Mouse (Mus musculus): Measurements from ENCODE around the gene Eya3.
"Not testable (repeated sequence)": the region's sequence is repeated elsewhere in the genome, so short reads cannot be mapped to it uniquely, and the experiment has no call there.

Gene Eya3

DNA sequence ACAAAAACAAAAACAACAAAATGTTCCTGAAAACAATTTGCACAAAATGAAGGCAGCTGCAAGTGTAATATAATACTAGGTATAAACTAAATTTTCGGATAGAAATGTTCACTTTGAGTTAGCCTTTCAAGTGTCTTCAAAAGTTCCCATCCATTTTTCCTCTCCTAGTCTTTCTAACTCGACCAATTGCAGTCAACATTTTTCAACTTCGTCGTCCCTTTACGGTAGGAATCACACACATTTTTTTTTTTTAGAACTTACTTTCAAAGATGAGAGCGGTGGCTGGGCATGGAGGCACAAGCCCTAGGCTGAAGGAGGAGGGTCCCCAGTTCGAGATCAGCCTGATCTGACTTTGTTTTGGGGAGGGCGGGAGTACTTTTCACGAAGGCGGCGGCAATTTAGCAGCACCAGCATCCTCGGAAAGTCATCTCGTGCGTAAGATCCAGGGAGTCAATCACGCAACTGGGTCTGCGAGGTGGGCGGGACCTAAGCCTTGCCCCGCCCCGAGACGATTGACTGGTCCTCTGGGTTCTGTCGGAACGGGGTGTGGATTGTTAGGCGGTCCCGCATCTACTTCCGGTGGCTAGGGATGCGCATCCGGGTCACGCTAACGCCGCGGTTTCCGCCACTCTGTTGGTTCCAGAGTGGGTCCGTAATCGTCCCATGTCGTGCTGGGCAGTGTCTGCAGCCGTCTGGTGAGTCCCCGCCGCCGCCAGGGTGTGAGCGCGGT lies at the start of gene Eya3:
TSS of gene Eya3 (plus strand) at position 527 of the 730 bp plus-strand sequence.
- DNase-seq (ENCODE audit: low spot score), result peak; percentile 96

DNA sequence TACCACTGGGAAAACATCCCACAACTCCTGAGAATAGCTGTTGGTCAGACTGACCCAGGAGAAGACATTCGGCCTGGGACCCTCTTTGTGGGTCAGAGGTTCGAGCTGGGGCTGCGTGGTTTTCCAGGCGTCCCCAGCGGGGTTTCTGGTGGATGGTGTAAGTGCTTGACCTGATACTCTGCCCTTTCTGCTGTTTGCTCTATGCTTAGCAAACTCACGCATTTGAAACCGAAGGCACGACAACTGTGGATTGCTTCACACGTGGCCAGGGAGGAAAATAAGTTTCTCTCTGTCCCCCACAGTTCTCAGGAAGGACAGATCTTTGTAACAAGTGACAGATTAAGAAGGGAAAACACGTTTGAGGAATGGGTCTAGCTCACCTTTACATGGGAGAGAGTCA lies 48.1 kb upstream of the Eya3 start:
- no peak for DNase-seq (ENCODE audit: low spot score)

DNA sequence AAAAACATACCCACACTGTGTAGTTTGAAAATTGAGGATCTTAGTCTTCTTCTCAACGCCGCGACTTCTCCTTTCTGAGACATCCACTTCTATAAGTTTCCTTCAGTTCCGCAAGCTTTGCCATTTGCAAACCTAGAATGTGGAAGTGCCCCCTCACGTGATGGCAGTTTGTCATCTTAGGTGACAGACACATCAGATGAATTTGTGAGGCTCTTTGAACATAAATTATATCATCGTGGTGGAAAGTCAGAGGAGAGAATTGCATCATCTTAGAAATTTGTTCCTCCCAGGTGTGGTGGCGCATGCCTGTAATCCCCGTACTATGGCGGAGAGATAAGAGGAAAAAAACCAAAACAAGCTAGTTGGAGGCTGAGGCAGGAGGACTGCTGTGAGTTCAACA lies 45.8 kb upstream of the Eya3 start:
- DNase-seq (ENCODE audit: low spot score), result no peak

DNA sequence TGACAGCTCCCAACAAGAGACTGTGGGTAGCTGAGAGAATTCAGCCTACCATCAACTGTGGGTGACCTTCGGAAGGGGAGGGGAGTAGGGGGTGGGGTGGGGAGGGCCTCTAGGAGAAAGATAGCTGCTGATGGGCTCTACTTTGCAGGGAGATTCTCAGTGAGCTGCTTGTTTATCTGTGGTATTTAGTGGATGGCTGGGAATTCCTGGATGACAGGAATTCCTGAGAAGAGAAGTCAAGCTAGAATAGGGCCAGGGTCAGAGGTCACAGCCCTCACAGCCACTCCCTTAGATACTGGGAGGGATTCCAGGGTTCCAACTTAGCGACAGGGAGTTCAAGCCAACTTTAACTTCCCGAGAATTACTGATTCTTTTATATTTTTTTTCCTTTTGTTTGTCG lies 44.6 kb upstream of the Eya3 start:
- DNase-seq (ENCODE audit: low spot score), result no peak

DNA sequence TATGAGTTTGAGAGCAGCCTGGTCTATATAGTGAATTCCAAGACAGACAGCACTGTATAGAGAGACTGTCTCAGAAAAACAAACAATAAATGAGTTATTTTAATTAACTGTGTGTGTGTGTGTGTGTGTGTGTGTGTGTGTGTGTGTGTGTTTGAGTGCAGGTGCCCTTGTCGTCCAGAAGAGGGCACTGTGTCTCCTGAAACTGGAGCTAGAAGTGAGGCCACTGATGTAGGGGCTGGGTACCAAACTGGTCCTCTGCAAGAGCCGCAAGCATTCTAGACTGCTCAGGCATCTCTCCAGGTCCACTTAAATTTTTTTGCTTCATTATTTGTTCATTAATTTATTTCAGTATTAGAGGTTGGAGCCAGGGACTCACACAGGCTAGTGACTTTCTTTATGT lies 39.9 kb upstream of the Eya3 start:
- DNase-seq (ENCODE audit: low spot score), result no peak

DNA sequence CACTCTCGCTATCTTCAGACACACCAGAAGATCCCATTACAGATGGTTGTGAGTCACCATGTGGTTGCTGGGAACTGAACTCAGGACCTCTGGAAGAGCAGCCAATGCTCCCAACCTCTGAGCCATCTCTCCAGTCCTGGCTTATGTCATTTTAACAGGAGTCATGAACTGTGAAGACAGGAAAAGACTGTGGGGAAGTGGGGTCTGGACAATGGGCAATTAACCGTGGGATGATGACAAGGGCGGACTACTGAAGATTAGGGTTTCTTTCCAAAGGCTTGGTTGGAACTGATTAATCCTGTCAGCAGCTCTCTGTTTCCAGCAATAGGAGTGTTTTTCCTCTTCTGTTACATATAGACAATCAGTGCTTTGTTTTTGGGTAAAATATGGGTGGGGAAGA lies 39.0 kb upstream of the Eya3 start:
- DNase-seq (ENCODE audit: low spot score), result no peak

DNA sequence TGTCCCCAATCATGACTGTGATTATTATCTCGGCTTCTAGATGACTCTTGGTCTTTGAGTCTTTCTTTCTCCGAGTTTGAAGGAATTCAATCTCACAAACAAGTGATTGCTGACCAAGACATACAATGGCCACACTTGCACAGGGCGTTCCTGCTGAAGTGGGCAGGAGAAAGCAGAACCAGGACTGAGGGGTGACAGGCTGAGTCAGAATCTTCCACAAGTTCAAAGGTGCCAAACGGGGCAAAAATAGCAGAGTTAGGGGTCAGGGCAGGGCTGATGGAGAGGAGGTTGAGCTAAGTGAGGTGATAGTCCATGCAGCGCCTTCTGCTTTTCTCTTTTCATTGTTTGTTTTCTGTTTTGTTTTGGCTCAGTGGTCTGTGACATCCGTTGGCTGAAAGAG lies 38.3 kb upstream of the Eya3 start:
- DNase-seq (ENCODE audit: low spot score), result no peak

DNA sequence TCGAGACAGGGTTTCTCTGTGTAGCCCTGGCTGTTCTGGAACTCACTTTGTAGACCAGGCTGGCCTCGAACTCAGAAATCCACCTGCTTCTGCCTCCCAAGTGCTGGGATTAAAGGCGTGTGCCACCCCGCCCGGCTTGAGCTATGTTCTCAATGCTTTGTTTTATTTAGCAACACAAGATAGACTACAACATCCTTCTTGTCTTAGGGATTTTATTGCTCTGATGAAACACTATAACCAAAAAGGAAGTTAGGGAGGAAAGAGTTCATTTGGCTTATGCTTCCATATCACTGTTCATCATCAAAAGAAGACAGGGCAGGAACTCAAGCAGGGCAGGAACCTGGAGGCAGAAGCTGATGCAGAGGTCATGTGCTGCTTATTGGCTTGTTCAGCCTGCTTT lies 37.5 kb upstream of the Eya3 start:
- DNase-seq (ENCODE audit: low spot score), result not testable (repeated sequence)

DNA sequence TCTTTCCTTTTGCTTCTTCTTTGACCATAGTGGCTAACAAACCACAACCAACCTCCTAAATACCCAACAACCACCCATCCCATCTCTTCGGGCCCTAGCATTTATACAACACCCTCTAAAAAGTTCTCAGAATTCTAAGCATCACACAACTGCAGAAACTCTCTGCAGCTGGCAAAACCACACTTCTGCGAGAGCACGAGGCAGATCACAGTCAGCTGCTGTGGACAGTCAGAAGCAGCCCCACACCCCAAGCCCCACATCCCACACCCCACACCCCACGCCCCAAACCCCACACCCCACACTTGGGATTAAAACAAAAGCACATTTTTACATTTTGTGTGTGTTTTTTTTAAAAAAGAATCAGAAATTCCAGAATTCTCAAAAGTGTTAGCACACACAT lies 35.3 kb upstream of the Eya3 start:
- DNase-seq (ENCODE audit: low spot score), result no peak

DNA sequence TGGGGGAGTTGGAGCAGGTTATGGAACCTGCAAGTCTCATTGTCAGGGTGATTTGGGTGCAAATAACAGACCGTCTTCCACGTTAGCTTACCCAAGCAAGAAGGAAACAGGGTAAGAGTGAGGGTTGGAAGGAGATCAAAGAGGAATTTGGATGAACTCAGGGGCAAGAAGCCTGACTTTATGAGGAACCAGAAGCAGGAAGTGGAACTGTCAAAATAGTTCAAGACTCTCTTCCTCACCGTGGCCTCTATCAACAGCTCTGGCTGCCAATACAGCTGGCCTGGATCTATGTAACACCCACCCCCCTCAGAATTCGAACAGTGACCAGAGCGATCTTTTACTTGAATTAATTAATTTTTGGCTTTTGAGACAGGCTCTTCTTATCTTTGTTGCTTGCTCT lies 33.0 kb upstream of the Eya3 start:
- DNase-seq (ENCODE audit: low spot score), result no peak

DNA sequence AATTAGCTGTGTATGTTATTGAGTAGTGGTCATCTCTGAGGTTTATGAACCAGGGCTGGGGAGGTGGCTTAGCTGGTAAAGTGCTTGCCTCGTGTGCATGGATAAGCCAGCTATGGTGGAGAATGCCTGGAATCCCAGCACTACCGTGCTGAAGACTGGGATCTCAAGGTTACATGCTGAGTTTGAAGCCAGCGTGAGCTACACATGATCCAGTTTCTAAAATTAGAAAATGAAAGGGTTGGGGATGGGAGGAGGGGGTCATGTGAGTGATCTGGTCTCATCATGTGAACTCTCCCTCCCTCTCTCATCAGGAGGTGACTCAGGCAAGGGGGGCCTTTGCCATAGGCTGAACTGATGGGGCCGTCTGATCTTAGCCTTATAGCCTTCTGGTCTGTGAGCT lies 30.6 kb upstream of the Eya3 start:
- no peak for DNase-seq (ENCODE audit: low spot score)

DNA sequence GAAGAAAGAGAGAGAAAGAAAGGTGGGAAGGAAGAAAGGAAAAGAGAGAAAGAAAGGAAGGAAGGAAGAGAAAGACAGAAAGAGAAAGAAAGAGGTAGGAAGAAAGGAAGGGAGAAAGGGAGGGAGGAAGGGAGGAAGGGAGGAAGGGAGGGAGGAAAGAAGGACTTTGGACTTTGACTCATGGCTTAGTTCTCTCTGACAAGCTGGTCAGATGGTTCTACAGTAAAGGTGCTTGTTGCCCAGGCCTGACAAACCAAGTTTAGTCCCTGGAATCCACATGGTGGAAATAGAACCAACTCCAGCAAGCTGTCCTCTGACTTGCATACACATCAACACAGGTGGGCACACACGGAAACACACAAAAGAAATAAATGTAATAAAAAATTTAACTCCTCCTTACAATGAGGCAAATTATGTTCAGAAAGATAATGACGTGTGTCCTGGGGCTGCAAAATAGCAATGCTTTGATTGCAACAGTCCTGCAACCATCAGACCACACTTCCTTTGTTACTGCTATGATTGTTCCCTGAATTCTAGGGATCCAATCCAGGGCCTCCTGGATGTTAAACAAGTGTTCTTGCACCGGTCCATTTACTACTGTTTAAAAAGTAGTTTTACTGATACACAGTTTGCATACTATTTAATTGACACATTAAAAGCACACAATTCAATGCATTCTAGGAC lies 28.3 kb upstream of the Eya3 start:
- no peak for DNase-seq (ENCODE audit: low spot score)

DNA sequence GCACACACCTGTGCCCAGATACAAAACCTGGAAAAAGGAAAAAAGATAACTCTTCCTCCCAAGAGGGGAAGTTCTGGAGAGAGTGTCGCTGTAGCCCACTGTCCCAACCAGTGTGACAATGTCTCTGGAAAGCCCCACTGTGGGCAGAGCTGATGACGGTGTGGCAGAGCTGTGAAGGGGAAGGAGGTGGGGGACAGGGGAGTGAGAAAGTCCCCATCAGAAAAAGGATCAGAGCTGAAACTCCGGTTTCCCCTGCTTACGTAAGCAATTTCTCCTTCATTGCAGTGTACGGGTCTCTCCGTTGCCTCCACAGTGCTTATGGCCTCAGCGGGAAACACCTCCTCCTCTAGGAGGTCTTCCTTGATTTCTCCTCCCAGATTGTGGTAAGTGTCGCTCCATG lies 27.5 kb upstream of the Eya3 start:
- no peak for DNase-seq (ENCODE audit: low spot score)

DNA sequence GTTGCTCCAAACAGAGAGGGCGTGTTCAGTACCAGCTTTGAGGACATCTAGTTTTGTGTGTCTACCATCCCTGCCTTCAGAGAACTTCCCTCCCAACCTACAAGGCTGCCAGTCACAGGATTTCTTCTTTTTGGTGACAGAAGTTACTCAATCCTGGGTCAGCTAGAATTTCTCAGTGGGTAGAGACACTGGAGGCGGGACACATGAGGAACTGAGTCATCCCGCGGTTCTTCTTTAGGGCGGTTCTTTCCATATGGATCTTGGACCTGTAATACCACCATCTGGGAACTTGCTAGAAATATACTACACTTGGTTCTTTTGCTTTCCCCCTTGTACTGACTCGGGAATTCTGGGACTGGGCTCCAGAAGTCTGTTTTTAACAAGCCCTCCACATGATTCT lies 20.9 kb upstream of the Eya3 start:
- no peak for DNase-seq (ENCODE audit: low spot score)

DNA sequence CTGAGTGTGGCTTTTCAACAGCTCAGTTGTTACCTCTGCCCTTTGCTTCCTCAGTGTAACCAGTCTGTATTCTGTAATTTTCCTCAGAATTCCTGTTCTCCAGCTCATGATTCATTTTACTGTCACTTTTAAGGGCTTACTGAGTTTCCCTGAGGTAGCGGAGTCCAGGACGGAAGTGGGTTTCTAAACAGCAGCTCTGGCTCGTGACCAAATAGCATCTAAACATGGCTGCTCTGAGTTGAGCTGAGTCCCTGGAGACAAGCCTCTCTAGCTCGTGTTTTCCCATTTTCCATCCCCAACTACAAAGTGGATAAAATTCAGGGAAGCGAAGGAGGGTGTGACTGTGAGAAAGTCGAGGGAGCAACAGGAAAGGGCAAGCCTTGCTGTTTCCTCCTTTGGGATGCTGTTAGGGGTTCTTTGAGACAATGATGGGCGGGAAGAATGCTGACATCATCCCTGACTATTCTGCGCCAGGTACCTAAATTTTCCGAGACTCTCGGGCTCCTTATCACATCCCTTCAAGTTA lies 19.9 kb upstream of the Eya3 start:
- DNase-seq (ENCODE audit: low spot score), result no peak

DNA sequence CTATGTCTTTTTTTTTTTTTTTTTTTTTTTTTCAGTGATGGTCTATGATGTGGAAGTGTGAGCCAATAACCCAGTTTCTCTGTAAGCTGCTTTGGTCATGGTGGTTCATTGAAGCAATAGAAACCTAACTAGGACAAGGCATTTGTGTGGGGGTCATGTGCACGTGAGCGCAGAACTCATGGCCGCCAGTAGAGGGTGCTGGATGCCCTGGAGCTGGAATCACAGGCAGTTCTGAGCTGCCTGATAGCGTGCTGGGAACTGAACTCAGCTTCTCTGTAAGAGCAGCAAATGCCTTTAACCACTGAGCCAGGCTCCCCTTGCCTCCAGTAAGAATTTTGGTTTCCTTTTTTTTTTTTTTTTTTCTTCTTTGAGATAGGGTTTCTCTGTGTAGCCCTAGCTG lies 18.7 kb upstream of the Eya3 start:
- DNase-seq (ENCODE audit: low spot score), result no peak

DNA sequence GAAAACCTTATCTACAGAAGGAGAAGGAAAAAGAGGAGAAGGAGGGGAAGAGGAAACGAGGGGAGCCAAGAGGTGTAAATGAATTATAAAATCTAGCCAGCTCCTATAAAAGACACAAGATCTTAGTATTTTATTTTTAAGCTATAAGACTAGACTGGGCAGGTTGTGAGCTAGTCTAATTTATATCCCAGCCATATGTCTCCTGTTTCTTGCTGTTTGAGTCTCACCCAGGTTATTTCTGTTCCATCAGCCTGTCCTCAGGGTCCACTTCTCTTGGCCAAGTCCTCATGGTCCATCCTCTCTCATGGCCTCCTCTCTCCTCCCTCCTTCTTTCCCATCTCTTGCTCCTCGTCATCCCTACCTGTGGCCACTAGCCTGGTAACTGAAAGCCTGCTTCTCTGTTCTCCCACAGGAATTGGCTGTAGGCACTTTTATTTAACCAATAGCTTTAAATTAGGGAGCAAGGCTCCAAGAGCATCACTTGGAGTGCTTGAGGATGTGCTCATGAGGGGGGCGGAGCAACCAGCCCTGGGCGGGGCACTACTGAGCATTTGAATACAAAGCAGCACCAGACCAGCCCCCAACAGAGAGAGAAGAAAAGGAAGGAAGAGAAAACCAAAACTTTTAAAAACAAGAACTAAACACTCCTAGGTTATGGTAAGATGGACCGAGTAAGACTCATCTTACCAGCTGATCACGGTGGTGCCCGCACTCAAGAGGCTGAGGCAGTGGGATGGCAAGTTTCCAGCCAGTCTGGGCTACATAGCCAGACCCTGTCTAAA lies 17.3 kb upstream of the Eya3 start:
- no peak for DNase-seq (ENCODE audit: low spot score)

DNA sequence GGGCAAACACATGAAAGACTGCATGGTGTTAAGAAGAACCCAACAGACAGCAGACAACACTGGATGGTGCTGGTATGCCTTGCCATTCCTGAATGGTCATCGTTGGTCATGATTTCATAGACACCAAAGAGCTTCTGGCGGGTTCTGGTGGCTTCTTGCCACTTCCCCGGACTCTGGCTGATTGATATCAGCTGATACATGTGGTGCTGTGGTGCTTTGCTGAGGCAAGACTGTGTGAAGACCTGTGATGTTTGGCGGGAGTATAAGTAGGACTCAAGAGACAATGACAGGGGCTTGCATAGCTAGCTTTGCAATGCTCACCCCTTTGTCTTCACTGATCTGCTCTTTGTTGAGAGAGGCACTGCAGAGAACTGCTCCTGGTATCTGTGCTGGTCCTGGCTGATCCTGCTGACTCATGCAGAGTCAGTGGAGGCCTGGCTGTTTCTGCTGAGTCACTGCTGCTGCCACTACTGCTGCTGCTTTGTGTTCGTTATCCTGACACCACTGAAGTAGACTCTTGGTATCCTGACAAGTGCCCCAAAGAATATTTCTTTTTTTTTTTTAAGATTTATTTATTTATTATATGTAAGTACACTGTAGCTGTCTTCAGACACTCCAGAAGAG lies 14.6 kb upstream of the Eya3 start:
- DNase-seq (ENCODE audit: low spot score), result no peak

DNA sequence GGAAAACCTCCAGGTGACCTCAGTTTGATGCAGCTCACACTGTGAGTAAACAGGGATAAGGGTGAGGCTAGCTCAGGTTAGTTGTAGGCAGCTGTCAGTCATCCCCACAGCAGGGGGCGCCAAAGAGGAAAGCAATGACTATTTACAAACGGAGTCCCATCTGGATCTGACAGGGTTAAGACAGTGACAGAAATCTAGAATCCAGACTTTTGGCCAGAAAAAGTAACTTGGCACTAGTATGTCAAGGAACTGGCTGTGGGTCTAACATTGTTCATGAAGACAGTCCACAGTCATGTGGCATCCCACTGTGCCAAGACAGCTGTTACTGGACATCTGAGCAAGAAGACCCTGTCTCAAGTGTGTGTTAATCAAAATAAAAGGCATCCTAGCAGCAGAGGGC lies 10.0 kb upstream of the Eya3 start:
- DNase-seq (ENCODE audit: low spot score), result no peak

DNA sequence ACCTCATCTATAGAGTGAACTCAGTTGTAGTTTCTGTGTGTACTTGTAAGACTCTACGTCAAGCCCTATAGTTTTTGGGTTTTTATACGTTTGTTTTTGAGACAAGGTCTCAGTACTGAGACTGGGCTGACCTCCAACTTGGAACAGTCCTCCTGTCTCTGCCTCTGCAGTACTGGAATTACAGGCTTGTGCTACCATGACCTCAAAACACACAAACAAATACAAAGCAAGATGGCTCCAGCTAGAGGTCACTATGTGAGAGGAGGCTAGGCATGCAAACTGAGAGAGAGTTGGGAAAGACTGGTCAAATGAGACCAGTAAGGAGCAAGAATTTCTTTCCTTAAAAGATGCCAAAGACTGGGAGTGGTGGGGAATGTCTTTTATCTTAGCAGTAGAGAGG lies 2.8 kb upstream of the Eya3 start:
- DNase-seq (ENCODE audit: low spot score), result no peak

DNA sequence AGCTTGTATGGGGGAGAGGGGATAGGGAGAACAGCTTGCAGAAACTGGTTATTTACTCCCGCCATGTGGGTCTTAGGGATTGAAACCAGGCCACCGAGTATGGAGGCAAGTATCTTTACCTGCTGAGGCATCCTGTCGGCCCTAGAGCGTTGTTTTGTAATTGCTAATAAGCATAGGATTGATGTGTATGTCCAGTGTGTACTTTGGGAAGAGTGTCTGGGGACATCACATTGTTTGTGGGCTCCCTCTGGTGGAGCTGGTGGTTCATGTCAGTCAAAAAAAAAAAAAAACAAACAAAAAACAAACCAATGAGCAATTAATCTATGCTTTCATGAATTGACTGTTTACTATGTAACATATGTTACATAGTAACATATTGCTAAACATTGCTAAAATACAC lies 2.2 kb upstream of the Eya3 start:
- no peak for DNase-seq (ENCODE audit: low spot score)

DNA sequence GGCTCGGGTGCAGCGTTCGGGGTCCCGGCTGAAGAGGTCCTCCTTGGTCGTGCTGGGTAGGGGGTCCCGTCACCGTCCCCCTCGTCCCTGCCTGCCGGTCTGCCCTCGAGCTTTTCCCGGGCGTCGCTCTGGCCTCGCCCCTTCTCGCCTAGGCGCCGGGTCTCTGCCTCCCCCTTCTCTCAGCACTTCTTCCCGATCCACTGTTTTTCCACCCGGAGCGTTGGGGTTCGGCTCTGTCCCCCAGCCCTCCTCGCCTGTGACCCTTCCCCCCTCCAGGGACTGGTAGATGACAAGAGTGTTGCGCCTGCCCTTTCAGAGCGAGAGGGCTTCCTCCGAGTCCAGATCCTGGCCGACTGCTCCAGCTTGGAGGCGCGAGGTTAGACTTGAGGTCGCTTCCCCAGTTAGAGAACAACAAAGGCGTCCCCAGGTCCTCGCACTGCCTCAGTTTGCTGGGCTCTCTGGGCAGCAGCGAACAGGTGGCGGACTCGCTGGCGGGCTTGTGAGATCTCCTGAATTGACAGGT lies 465 bp downstream of the Eya3 start:
- peak; percentile 51 for DNase-seq (ENCODE audit: low spot score)

Data from testis, postnatal 14 days (tissue).